Mouse (Mus musculus) embryo, embryonic 10.5 days (tissue): ENCODE measurements around the gene Liph.
"Not testable (repeated sequence)": the region's sequence is repeated elsewhere in the genome, so short reads cannot be mapped to it uniquely, and the experiment has no call there.

ENCODE experiments used
- DNase-seq: peaks from one replicate; pipeline ENCODE4 v3.0.0-alpha.2; 2015; ENCODE audit warnings: low spot score

Gene Liph

DNA sequence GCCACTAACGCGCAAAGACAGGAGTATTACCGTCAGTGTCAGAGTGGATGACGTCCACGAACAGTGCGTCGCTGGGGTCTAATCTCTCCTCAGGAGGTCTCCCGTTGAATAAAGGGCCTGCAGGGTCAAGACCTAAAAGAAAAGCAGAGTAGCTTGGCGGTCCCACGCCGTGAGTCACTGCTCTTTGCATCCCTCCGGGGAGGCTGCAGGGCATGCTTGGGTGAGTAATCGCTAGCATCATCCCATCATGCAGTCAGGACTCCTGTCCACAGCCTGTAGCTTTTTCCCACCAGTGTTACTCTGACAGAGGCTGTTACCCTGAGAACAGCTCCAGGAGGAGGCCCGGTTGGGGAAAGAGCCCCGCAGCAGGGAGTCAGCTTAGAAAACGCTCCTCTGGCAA, 19.3 kb downstream of the Liph start:
- DNase-seq: peak; percentile 27

DNA sequence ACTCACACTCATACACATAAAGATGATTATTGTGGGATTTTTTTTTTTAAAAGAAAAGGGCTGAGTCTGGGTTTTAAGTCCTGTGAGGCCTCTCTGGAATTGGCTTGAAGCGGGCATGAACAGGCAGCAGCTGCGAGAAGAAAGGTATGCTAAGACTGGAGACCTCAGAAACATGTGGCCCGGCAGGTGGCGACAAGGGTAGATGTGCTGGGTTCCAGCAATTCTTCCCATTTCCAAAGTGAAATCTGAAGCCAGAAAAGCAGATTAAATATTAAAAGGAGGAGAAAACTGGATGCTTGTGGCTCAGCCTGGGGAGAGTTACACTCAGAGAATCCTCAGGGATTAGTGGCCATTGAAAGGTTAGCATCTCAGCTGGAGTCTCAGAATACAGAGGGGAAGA, 24.0 kb downstream of the Liph start:
- DNase-seq: no peak

DNA sequence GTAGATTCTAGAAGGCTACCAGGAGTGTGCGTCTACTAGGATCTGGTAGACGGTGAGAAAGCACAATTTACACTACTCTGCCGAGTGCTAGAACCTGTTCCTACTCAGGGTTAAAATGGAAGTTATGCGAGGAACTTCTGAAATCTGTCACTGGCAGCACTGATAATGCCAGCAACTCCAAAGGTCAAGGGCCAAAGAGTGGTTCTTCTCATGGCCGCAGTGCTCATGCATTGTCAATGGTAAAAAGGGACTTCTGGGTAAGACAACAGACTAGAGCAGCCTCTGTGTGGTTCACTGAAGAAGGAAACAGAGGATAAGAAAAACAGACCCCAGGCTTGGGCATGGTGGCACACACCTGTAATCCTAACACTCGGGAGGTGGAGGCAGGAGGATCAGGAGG, 24.9 kb downstream of the Liph start:
- DNase-seq: no peak

DNA sequence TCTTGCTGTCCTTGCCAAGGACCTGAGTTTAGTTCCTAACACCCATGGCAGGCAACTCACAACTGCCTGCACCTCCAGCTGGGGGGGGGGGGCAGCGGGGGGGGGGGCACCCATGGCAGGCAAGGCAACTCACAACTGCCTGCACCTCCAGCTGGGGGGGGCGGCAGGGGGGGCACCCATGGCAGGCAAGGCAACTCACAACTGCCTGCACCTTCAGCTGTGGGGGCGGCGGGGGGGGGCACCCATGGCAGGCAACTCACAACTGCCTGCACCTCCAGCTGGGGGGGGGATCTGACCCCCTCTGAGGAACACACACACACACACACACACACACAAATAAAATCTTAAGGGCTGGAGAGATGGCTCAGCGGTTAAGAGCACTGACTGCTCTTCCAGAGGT, 25.6 kb downstream of the Liph start:
- no peak for DNase-seq

DNA sequence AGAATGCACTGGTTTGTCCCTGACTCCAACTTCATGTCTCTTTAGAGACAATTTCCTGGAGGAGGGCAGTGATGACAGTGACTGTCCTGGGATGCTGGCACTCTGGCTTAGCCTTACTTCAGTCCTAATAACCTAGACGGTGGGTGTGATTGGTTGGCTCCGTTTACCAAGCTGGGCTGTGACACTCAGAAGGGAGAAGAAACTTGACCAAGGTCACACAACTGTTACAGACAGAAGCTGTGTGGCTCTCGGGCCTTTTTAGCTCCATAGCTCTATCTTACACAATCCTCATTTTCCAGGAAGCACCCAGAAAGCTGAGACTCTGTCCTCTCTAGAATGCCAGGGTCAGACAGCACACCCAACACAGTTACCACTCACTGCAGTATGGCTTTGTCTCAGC, 29.9 kb downstream of the Liph start:
- DNase-seq: no peak

DNA sequence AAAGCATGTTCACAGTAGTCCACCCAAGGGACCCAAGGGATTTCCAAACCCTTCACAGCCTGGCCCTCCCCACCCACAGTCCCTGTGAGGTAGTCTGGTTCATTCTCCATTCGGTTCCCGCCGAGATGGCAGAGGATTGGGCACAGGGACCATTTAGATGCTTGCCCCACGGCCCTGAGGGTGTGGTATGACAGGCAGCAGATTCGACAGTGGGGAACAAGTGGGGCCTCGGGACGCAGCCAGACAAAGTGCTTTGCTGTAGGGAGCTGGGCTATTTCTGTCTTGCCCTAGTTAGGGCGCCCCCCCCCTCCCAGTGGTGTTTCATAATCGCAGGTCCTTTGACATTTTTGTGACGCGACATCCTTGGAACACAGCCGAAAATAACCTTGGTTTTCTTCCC, 39.9 kb downstream of the Liph start:
- no peak for DNase-seq

DNA sequence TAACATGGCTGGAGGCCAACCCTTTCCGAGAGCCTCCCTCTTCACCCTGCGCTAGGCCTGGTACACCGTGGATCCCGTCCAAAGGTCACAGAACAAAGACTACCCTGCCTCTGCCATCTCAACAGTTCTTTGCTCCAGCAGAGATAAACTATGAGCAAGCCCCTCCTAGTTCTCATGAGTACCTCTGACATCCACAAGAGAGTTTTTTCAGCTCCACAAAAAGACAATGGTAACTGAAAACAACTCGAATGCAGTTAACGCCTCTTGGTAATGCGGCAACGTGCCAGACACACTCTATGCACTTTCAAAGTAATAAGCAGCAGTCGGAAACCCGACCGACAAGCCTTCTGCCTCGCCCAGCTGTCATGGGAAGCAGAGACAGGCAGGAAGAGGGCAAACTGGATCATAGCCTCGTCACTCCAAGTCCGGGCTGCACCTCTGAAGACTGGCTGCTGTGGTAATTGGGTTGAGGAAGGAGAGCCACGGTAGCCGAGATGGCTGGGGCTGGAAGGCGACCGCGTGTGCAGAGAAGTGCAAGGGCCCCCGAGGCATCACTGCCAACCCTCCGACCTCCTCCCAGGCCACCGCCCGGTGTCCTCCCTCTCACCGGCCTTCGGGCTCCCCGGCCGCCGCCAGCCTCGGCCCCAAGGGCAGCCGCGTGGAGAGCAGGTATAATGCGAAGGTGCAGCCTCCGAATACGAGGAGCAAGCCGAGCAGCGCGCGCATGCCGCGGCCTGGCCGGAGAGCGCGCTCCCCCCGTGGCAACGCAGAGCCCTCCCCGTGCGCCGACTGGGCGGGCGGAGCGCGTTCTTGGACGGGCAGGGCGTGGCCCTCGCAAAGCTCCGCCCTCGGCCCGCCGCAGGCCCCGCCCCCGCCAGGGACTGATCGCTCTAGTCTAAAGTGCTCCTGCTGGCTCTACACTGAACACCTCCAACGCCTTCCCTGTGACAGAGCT, 48.4 kb downstream of the Liph start, which contains the start of gene Tmem41a:
Tmem41a (minus strand) TSS at position 792 of the 955 bp plus-strand sequence.
- peak; percentile 91 for DNase-seq

DNA sequence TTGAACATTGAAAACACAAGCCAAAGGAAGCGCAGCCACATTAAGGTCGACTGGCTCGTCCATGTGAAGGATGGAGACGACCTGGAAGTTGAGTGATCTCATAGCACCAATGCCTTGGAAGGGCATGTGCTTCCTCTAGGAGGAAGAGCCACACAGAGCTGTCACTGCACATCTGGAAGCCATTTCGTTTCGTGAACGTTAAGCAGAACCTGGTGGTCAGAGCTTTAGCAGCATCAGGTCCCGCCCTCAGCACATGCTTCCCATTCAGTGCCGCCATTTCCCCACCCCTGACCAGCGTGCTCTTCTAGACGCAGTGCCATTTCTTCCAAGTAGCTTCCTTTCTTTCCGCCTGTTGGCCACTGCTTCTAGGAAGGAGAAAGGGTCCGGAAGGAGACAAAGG, 67.0 kb downstream of the Liph start:
- DNase-seq: peak; percentile 52

DNA sequence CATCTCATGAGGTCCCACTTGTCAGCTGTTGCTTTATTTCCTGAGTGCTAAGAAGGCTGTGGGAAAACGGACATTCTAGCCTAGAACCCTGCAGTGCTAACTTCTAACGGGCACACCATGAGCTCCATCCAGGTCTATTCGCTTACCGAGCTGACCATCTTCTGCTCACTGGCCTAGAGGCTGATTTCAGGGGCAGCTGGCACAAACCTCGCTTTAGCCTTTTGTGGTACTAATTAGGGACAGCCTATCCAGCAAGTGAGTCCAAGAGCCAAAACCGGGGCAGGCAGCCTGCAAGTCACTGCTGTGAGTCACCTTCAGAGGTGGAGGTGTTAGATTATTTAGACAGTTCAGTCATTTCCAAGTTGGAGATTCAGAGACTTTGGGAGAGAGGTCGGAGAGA, 78.8 kb downstream of the Liph start:
- DNase-seq: no peak

DNA sequence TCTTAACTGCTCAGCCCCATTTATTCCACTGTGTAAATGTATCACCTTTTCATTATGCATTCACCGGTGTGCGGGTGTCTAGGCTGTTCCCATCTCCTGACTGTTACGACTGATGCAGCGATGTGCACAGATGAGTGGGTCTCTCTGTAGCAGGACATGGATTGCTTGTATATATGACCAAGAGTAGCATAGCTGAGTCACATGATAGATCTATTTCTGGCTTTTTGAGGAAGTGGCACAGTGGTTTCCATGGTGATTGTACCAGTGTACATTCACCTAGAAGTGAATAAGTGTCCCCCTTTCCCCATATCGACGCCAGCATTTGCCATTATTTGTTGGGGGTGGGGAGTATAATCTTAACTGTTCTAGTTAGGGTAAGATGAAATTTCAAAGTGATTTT, 82.1 kb downstream of the Liph start:
- no peak for DNase-seq

DNA sequence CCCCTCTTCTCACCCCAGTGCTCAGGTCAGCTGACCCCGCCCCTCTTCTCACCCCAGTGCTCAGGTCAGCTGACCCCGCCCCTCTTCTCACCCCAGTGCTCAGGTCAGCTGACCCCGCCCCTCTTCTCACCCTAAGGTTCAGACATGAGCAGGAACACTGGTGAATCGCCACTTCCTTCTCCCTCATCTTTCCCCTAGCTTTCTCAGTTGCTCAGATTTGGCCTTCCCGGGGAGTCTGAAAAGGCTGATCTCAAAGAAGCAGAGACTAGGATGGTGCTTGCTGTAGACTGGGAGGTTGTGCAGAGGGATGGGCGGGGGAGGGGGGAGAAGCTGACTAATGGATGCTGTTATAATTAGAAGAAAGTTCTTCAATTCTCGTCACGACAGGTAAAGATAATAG, 86.6 kb downstream of the Liph start:
- DNase-seq: not testable (repeated sequence)

DNA sequence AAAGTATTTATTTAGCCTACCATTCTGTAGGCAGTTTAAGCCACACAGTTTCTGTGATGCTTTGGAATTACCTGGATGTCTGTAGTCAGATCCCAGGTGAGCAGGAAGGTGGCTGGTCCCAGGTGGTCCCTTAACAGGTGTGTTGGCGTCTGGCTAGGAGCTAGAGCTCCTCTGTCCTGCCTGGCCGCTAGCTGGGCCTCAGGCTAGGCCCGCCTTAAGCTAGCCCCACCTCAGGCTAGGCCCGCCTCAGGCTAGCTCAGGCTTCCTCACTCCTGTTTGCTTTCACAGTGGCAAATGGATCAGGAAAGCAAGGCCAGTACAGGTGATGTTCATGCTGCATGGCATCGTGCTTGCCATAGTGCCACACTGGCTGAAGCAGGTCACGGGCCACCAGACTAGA, 88.6 kb downstream of the Liph start:
- no peak for DNase-seq

DNA sequence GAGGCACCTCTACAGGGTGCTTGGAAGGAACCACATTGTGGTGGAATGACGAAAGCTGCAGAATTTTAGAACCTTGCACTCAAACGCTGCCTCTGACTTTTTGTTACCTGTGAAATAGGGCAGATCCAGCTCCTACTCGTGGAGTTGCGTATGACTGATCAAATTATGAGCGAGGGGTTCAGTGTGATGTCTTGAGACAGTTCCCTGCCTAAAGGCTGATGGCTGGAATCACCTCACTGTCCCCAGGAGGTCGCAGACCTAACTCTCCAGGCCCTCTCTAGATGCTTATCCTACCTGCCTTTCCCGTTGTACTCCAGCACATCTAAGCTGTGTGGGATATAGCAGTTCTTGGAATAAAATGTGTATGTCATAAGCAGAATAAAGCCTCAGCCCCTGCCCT, 89.5 kb downstream of the Liph start:
- no peak for DNase-seq

DNA sequence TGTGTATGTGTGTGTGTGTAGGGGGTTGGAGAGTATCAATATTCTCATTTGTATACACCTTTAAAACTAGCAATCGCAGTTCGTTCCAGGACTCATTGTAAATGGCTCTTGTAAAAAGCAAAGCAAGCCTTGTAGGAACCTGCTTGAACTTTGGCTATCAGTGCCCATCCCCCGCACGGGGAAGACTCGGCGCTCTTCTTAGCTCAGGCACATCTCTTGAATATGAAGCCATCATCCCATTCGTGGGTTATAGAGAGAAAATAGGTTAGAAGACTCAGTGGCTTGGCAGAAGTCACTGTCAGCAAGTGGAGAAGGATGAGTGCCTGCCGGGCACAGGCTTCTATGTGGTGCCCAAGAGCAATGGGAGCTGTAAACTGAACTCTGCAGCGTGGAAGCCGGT, 90.8 kb downstream of the Liph start:
- DNase-seq: no peak
